Mouse (Mus musculus) stomach, postnatal 0 days (tissue): Measurements from ENCODE around the gene Olfr191.

ENCODE experiments used
- CTCF ChIP-seq: IDR thresholded peaks from 2 replicates; pipeline ENCODE4 v1.5.1; 2016; ENCODE audit warnings: antibody characterized with exemption, low read depth, mild to moderate bottlenecking, moderate library complexity
- EP300 ChIP-seq: optimal IDR thresholded peaks from 2 replicates; pipeline ENCODE3; 2016; ENCODE audit warnings: antibody characterized with exemption

DNA sequence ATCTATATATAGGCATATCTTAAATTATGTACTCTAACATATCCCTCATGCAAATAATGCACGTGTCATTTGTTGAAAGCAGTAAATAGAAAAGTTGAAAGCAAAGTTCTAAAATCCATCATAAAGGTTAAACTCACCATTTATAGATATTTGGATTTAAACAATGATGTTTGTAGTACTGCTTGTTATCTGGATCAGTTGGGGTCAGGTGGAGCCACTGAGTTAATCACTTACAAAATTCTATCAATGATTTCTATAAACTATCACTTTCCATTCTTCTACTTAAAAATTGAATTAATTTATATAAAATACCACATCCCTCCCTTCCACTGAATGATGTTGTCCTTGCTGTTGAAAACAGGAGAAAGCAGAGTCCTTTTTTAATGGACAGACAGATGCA lies 40.8 kb downstream of the Olfr191 start:
- TF ChIP-seq EP300 (no peak), CTCF (no peak)
